Mouse (Mus musculus) adrenal gland (tissue): ENCODE results near the gene Ndufaf7.

Experiments
- intact Hi-C: fragments of 180-260 bp; cut with DNase I; formaldehyde crosslinking; loops from one replicate; pipeline ENCODE4 v1.15.1; 2025

The Ndufaf7 gene

GRCm38 (mm10) chr17:78959473-78959872 is 22.5 kb downstream of the Ndufaf7 start:
- intact Hi-C loops, result no loop called here

DNA sequence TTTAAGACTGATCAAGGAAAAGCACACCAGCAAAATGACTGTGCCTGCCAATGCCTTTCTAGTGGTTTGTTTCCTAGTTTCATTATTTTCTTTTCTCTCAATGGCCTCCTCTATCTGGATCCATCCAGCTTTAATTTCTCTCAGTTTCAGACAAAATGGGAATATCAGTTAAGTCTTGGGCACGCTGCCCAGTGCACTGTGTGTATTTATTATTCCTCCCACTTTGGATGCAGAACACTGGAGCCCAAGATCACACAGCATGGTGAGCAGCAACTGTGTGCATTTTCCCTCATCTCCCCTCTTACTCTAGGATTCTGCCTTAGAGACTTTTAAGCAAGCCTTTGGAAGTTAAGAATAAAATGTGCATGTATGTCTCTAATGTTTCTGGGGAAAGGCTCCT is 27.5 kb downstream of the Ndufaf7 start:
- intact Hi-C loops, result no loop called here

DNA sequence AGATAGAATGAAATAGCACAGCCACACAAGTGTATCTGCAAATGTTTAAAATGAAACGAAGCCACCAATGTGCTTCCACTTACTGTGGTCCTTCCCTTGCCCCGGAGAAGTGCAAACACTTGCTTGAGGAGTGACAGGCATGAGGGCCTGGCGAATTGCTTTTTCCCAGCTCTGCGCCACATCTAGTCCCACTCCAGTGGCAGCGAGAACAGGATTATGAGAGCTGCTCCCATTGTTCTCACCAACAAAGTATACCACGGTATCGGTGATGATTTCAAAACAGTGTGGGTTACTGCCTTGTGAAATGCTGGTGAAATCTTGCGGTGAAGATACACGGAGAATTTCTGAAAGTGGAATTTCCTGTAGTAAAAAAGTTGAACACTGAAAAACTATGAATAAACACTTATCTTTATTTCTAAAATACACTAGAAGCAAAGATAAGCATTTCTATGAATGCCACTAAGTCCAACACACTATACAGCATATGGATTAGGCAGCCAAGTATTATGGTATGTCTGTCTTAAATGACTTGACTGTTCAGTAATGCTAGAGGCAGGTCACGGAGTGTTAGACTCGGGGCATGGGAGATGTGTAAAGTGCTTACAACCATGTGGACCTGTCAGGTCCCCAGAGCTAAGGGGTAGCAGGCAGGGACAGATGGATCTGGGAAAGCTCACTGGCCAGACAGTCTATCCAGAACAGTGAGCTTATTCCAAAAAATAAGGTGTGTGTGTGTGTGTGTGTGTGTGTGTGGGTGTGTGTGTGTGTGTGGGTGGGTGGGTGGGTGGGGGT is 29.4 kb downstream of the Ndufaf7 start:
- intact Hi-C loops, result no loop called here

GRCm38 (mm10) chr17:78968500-78968899 is 31.6 kb downstream of the Ndufaf7 start:
- intact Hi-C loops, result no loop called here

DNA sequence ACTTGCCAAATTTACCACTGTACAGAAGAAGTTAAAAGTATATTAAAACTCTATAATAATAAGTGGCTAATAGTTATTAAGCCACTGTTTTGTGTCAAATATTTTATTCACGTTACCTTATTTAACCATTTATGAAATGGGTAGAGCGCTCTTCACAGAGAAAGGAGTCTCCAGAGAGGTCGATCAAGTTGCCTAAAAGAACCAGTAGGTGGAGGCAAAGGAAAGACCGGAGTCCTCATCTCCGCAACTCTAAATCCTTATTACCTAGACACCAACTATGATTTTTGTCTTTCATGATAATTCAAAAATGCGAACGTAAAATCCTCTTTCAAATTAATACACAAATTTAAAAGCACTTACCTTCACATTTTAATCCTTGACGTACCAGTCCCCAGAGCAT is 46.2 kb downstream of the Ndufaf7 start:
- intact Hi-C loops, result no loop called here

DNA sequence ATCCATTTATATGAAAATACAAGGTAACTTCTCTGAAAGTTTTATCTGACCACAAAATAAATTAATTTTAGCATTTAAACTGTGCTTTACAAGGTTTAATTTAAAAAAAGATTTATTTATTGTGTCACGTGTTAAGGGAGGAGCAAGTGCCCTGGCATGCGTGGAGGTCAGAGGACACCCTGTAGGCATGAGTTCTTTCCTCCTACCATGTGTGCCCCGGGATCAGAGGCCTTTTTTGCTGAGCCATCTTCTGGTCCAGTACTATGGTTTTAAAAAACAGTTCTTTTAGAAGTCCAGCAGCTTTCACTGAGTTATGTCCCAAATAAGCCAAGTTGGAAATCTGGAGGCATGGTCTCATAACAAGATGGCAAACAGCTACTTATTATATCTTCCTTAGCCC is 46.8 kb downstream of the Ndufaf7 start:
- intact Hi-C loops, result no loop called here

DNA sequence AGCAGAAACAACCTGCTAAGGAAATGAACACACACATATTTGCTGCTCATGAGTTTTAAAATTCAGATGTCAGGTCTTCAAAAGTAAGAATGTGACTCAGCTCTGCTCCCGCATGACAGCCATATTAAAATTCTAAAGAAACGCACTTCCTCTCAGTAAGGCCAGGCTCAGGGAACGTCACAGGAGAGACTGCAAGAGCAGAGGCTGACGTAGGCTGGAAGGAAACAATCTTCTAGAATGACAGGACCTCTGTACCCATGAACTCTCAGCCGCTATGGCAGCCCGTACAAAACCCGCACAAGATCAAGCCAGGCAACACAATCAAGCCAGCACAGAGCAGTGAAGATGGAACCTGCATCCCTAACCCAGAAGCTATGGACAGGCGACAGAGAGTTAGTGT is 52.1 kb downstream of the Ndufaf7 start:
- intact Hi-C loops, result no loop called here

DNA sequence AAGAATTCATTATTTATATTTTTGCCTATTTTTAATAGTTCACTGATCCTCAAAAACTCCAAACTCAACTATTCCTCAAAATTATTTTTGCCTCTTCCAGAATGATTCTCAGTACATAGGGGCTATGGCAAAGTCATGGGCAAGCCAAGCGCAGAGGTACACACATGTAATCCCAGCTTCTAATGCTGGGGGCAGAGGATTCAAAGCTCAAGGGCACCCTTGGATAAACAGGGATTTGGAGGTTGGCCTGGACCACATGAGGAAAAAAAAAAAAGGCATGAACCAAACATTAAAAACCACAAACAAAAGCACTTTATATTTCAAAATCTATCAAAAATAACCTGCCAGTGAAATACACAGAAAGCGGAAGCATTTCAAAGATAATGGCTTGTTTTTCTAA is 54.6 kb downstream of the Ndufaf7 start:
- intact Hi-C loops, result no loop called here

DNA sequence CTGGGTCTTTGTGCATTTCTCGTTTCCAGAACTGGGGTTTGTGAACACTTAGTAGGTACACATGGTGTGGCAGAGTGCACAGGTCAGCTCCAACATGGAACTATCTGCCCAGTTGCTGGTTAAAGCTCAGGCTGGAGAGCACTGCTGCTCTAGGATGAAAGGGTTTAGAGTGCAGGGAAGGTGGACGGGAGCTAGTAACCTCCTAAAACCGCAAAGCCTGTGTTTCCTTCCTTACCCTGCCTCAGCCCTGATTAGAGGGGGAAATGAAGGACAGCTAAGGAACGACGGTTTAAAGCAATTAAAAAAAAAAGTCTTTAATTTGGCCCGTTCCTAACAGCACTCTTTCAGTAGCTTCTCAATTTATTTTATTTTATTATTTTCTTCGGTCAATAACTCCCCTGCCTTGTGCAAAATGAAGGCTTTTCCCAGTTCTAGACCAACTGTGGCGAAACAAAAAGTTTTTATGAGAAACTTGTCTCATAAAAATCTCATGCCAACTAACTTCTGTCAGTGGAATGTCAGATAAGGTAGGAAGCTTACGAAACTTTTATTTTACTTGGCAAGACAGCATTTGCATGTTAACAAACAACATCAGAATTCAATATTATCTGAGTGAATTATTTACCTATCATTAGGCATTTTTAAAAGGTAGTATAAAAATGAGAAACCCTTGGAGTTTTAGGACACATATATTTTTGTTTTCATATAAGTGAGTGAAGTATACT is 55.5 kb downstream of the Ndufaf7 start:
- intact Hi-C loops, result no loop called here

GRCm38 (mm10) chr17:78993670-78994069 is 56.7 kb downstream of the Ndufaf7 start:
- intact Hi-C loops, result no loop called here

- intact Hi-C loops, result no loop called here
Measured at GRCm38 (mm10) chr17:78994382-78994781, 57.4 kb downstream of the Ndufaf7 start.

GRCm38 (mm10) chr17:78994931-78995820 is 58.2 kb downstream of the Ndufaf7 start:
- intact Hi-C loops, result no loop called here
